Mouse (Mus musculus) G1E (cell line): ENCODE results near the gene Nmnat2.

ENCODE experiments used
- CTCF ChIP-seq: IDR thresholded peaks from 2 replicates; pipeline ENCODE4 v1.5.1; 2012; ENCODE audit warnings: low read depth, low read length, inconsistent platforms, mixed read lengths
- GATA1 ChIP-seq: IDR thresholded peaks from 2 replicates; pipeline ENCODE4 v1.6.1; 2012; ENCODE audit warnings: borderline replicate concordance, low read length, inconsistent platforms, mixed read lengths
- POLR2AphosphoS5 ChIP-seq: IDR thresholded peaks from 2 replicates; pipeline ENCODE4 v1.6.1; 2012; ENCODE audit warnings: low read depth, low read length, inconsistent platforms; ENCODE audit not compliant: insufficient replicate concordance
- TAL1 ChIP-seq: conservative IDR thresholded peaks from 2 replicates; pipeline ENCODE4 v1.6.1; 2012; ENCODE audit warnings: low read depth, low read length, inconsistent platforms, mixed read lengths

- no peak for TF ChIP-seq TAL1
- TF ChIP-seq CTCF = no peak
- no peak for TF ChIP-seq GATA1
- TF ChIP-seq POLR2AphosphoS5 = no peak
These were observed 202.3 kb downstream of the Nmnat2 start for GRCm38 (mm10) chr1:153157021-153157623.
